Comparison of ENCODE assay signal across 8 mouse cellular contexts in genomic region chr19:34474228-34474990, GRCm38 (mm10). TPM values are rescaled to one million over a fixed set of nuclear protein-coding genes. Genes with fewer than 3 reads are reported as not detected.
DNase-seq lines count a peak whose midpoint lies in the region; ATAC-seq and TF ChIP-seq lines count a peak whose summit lies in the region.

No protein-coding gene starts in this region.

- ATAC-seq in hindbrain, postnatal 0 days: peak; percentile 79

- H3K9me3 ChIP-seq in hindbrain, postnatal 0 days (ENCODE audit: low read length): no peaks in the 10 kb centered on the region

- no peak overlapping the region for H3K27ac ChIP-seq in embryonic fibroblast, embryonic 13.5 days (ENCODE audit: insufficient read depth, low read length)
- H3K27ac ChIP-seq in hindbrain, postnatal 0 days: no peak overlapping the region

- H3K36me3 ChIP-seq in hindbrain, postnatal 0 days (ENCODE audit: insufficient read depth, low read length): no peaks in the 10 kb centered on the region

- 0 out of 2 replicates have a peak, but pooled peaks cover 11% of the 10 kb centered on the region for H3K27me3 ChIP-seq in hindbrain, postnatal 0 days (ENCODE audit: insufficient read depth, low read length)

- no peak for TF ChIP-seq POLR2A in embryonic fibroblast, embryonic 13.5 days (IDR thresholded peaks at IDR 0.05; ENCODE audit: low read depth, low read length)

- peaks cover 3% of the 10 kb centered on the region; the same call in 1 of the 2 replicates for H3K4me1 ChIP-seq in embryonic fibroblast, embryonic 13.5 days (ENCODE audit: control insufficient read depth, insufficient read depth, low read length)
- no peaks in the 10 kb centered on the region for H3K4me1 ChIP-seq in hindbrain, postnatal 0 days (ENCODE audit: insufficient read depth, low read length)

- no peak for TF ChIP-seq CTCF in embryonic fibroblast, embryonic 13.5 days (IDR thresholded peaks at IDR 0.05; ENCODE audit: borderline replicate concordance, insufficient read depth, low read length)
- TF ChIP-seq CTCF in hindbrain, postnatal 0 days (IDR thresholded peaks at IDR 0.05; ENCODE audit: low read depth): no peak

- DNase-seq in layer of hippocampus, adult 11-12 months (ENCODE audit: low spot score): peak; percentile 16
- DNase-seq in layer of hippocampus, adult 18-20 months (ENCODE audit: low spot score in 2 of 2): no peak
- DNase-seq in T-cell, adult 2 months (ENCODE audit: low spot score): peak; percentile 42
- DNase-seq in hindbrain, postnatal 0 days (ENCODE audit: low spot score): peak; percentile 8
- DNase-seq in lung, postnatal 36 days: peak; percentile 10
- DNase-seq in right cerebral cortex, postnatal 14 days: peak; percentile 6
- DNase-seq in MN1 (ENCODE audit: low spot score): no peak

- WGBS in hindbrain, postnatal 0 days: 4% methylated on average over 49 of the region's 49 CpGs

- peak overlapping the region; percentile 50; the same call in 1 of the 2 replicates for H3K9ac ChIP-seq in hindbrain, postnatal 0 days (replicated peaks; ENCODE audit: low read length)

- peak overlapping the region; percentile 89 for H3K4me2 ChIP-seq in hindbrain, postnatal 0 days (ENCODE audit: low read depth, low read length)

- H3K4me3 ChIP-seq in embryonic fibroblast, embryonic 13.5 days (ENCODE audit: insufficient read depth, low read length): peak overlapping the region; percentile 56
- H3K4me3 ChIP-seq in hindbrain, postnatal 0 days (ENCODE audit: low read length): peak overlapping the region; percentile 48

RNA-seq across cellular contexts. Expression of gene Ch25h, which starts 0.6 kb away (rescaled TPM):
- under 1 TPM in 1 of 2 experiments, not detected in 1; 0.22 TPM for total RNA-seq in layer of hippocampus, adult 18-20 months (2021)
- polyA plus RNA-seq in embryonic fibroblast, embryonic 13.5 days (2011; ENCODE audit: insufficient read length, low read depth, missing spikeins): 15.2 and 18.8 TPM in 2 replicates
- total RNA-seq in hindbrain, postnatal 0 days (2014; rRNA removed): 1.2 and 1.6 TPM in 2 replicates
- polyA plus RNA-seq in hindbrain, postnatal 0 days (2015; fragmentation: Nextera tagmentation; extraction: Ambion mirVana): 0.76 and 0.96 TPM in 2 replicates

RNA-seq across cellular contexts. Expression of gene Lipa, which starts 52.9 kb away (rescaled TPM):
- 10 to 100 TPM; 18.2 to 19.6 TPM for total RNA-seq in layer of hippocampus, adult 18-20 months (2021)
- 66.0 and 68.3 TPM in 2 replicates for polyA plus RNA-seq in embryonic fibroblast, embryonic 13.5 days (2011; ENCODE audit: insufficient read length, low read depth, missing spikeins)
- 20.3 and 25.8 TPM in 2 replicates for total RNA-seq in hindbrain, postnatal 0 days (2014; rRNA removed)
- 18.3 and 18.9 TPM in 2 replicates for polyA plus RNA-seq in hindbrain, postnatal 0 days (2015; fragmentation: Nextera tagmentation; extraction: Ambion mirVana)

Comparison
In these comparisons a context has a peak if more than half of its experiments do, and no peak if none do; other contexts are left out.
1. DNase-seq: peak in layer of hippocampus, adult 11-12 months (single experiment), T-cell, adult 2 months (single experiment), hindbrain, postnatal 0 days (single experiment), lung, postnatal 36 days (single experiment) and right cerebral cortex, postnatal 14 days (single experiment); none in layer of hippocampus, adult 18-20 months (0 of 2) and MN1 (single experiment).